Mouse (Mus musculus): Measurements from ENCODE around the gene Depdc5. TPM values are rescaled to one million over a fixed set of nuclear protein-coding genes. Genes with fewer than 3 reads are reported as not detected.

The Depdc5 gene
- total RNA-seq, 1 experiment = 27.2 TPM

DNA sequence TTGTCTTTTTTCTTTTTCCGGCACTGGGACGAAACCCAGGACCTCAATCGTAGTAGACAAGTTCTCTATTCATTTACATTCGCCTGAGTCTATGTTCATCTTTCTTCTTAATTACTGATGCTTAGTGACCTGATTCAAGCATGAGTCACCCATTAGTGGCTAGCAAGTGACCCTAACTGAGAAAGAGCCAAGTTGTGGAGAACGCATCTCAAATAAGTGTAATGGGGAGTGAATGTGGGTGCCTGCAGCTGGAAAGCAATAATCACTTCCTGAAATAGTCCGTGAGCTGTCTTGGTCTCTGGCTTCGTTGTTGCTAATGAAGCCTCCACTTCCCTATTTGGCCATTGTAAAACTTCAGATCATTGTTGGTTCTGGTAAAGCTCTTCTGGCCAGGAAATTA, 77.1 kb downstream of the Depdc5 start:
- peaks cover 0 to 2% of the 10 kb centered on the region in 2 experiments; a peak in 1 of 4 replicates for H3K4me1 ChIP-seq (ENCODE audit: control insufficient read depth in 2 of 2, insufficient read depth in 2 of 2, low read length in 2 of 2, poor library complexity in 1 of 2)
- H3K9me3 ChIP-seq (ENCODE audit: control insufficient read depth, insufficient read depth, low read depth, low read length) = no peaks in the 10 kb centered on the region
- no peak for TF ChIP-seq HCFC1 (IDR thresholded peaks at IDR 0.05; ENCODE audit: borderline replicate concordance, insufficient read depth, low read length)
- TF ChIP-seq ZNF384 (IDR thresholded peaks at IDR 0.05; ENCODE audit: low read depth, low read length) = no peak
- no peak for TF ChIP-seq CHD2 (IDR thresholded peaks at IDR 0.05; ENCODE audit: low read depth, low read length)
- TF ChIP-seq MAFK (IDR thresholded peaks at IDR 0.05; ENCODE audit: insufficient read depth, low read depth, low read length) = no peak
- TF ChIP-seq ZC3H11A (IDR thresholded peaks at IDR 0.05; ENCODE audit: borderline replicate concordance, low read depth, low read length) = no peak
- peaks cover 18% of the 10 kb centered on the region for H3K36me3 ChIP-seq (ENCODE audit: control insufficient read depth, insufficient read depth, low read length, poor library complexity, severe bottlenecking)
- H3K9ac ChIP-seq (ENCODE audit: insufficient read depth, low read depth, low read length, poor library complexity, severe bottlenecking) = no peak overlapping the region
- H3K27ac ChIP-seq (ENCODE audit: insufficient read depth, low read depth, low read length, poor library complexity, severe bottlenecking) = no peak overlapping the region
- DNase-seq (ENCODE audit: low read depth, low spot score) = no peak
- in situ Hi-C loops (cut with MboI; ENCODE audit: low sequenced_read_pairs in 2 of 2, unreplicated experiment in 2 of 2) = no loop called here
- no peak overlapping the region for H3K4me3 ChIP-seq (ENCODE audit: insufficient read depth in 1 of 2, low read depth in 1 of 2, low read length in 2 of 2, poor library complexity in 1 of 2, severe bottlenecking in 1 of 2)

- Histone ChIP-seq H3K9me3 (ENCODE audit: control insufficient read depth, insufficient read depth, low read depth, low read length) (no peaks in the 10 kb centered on the region), H3K9ac (ENCODE audit: insufficient read depth, low read depth, low read length, poor library complexity, severe bottlenecking) (no peak overlapping the region), H3K27ac (ENCODE audit: insufficient read depth, low read depth, low read length, poor library complexity, severe bottlenecking) (no peak overlapping the region), H3K4me1 (ENCODE audit: control insufficient read depth in 2 of 2, insufficient read depth in 2 of 2, low read length in 2 of 2, poor library complexity in 1 of 2) (peaks cover 0 to 2% of the 10 kb centered on the region in 2 experiments; a peak in 1 of 4 replicates), H3K36me3 (ENCODE audit: control insufficient read depth, insufficient read depth, low read length, poor library complexity, severe bottlenecking) (peaks cover 17% of the 10 kb centered on the region), H3K4me3 (ENCODE audit: insufficient read depth in 1 of 2, low read depth in 1 of 2, low read length in 2 of 2, poor library complexity in 1 of 2, severe bottlenecking in 1 of 2) (no peak overlapping the region)
- in situ Hi-C loops (cut with MboI; ENCODE audit: low sequenced_read_pairs in 2 of 2, unreplicated experiment in 2 of 2) = no loop called here
- no peak for DNase-seq (ENCODE audit: low read depth, low spot score)
- TF ChIP-seq ZC3H11A (IDR thresholded peaks at IDR 0.05; ENCODE audit: borderline replicate concordance, low read depth, low read length) = no peak
- TF ChIP-seq HCFC1 (IDR thresholded peaks at IDR 0.05; ENCODE audit: borderline replicate concordance, insufficient read depth, low read length) = no peak
- TF ChIP-seq MAFK (IDR thresholded peaks at IDR 0.05; ENCODE audit: insufficient read depth, low read depth, low read length) = no peak
- no peak for TF ChIP-seq ZNF384 (IDR thresholded peaks at IDR 0.05; ENCODE audit: low read depth, low read length)
- TF ChIP-seq CHD2 (IDR thresholded peaks at IDR 0.05; ENCODE audit: low read depth, low read length) = no peak
Observed at GRCm38 (mm10) chr5:32941209-32941924, 77.9 kb downstream of the Depdc5 start.

DNA sequence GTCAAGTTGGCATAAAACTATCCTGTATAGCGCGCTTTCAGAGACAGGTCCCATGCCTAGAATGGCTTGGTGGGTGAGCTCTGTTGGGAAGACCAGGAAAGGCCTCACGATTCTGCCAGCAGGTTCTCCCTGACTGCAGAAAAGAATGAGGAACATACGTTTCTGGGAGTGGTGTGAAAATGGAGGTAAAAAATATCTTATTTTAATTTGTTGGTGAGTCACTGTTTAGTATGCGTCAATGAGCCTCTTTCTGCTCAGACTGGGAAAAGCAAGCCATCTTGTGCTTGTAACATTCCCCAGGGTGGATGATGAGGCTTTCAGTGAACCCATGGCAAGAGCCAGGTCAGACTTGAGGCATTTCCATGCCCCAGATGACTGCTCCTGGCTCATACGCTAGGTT, 86.6 kb downstream of the Depdc5 start:
- H3K9ac ChIP-seq (ENCODE audit: insufficient read depth, low read depth, low read length, poor library complexity, severe bottlenecking) = no peak overlapping the region
- TF ChIP-seq ZC3H11A (IDR thresholded peaks at IDR 0.05; ENCODE audit: borderline replicate concordance, low read depth, low read length) (no peak), MAFK (IDR thresholded peaks at IDR 0.05; ENCODE audit: insufficient read depth, low read depth, low read length) (no peak), HCFC1 (IDR thresholded peaks at IDR 0.05; ENCODE audit: borderline replicate concordance, insufficient read depth, low read length) (no peak)
- no peaks in the 10 kb centered on the region for H3K9me3 ChIP-seq (ENCODE audit: control insufficient read depth, insufficient read depth, low read depth, low read length)
- H3K4me1 ChIP-seq (ENCODE audit: control insufficient read depth in 2 of 2, insufficient read depth in 2 of 2, low read length in 2 of 2, poor library complexity in 1 of 2) = peaks cover 0 to under 1% of the 10 kb centered on the region in 2 experiments; a peak in 1 of 4 replicates
- no peak overlapping the region for H3K4me3 ChIP-seq (ENCODE audit: insufficient read depth in 1 of 2, low read depth in 1 of 2, low read length in 2 of 2, poor library complexity in 1 of 2, severe bottlenecking in 1 of 2)
- in situ Hi-C loops (cut with MboI; ENCODE audit: low sequenced_read_pairs in 2 of 2, unreplicated experiment in 2 of 2) = no loop called here
- H3K36me3 ChIP-seq (ENCODE audit: control insufficient read depth, insufficient read depth, low read length, poor library complexity, severe bottlenecking) = peaks cover 4% of the 10 kb centered on the region
- no peak for DNase-seq (ENCODE audit: low read depth, low spot score)
- no peak overlapping the region for H3K27ac ChIP-seq (ENCODE audit: insufficient read depth, low read depth, low read length, poor library complexity, severe bottlenecking)

GRCm38 (mm10) chr5:32950702-32951274, 87.3 kb downstream of the Depdc5 start:
- Histone ChIP-seq H3K4me3 (ENCODE audit: insufficient read depth in 1 of 2, low read depth in 1 of 2, low read length in 2 of 2, poor library complexity in 1 of 2, severe bottlenecking in 1 of 2) (no peak overlapping the region), H3K9ac (ENCODE audit: insufficient read depth, low read depth, low read length, poor library complexity, severe bottlenecking) (no peak overlapping the region), H3K4me1 (ENCODE audit: control insufficient read depth in 2 of 2, insufficient read depth in 2 of 2, low read length in 2 of 2, poor library complexity in 1 of 2) (peaks cover 0 to 2% of the 10 kb centered on the region in 2 experiments; a peak in 1 of 4 replicates), H3K36me3 (ENCODE audit: control insufficient read depth, insufficient read depth, low read length, poor library complexity, severe bottlenecking) (peaks cover 5% of the 10 kb centered on the region), H3K9me3 (ENCODE audit: control insufficient read depth, insufficient read depth, low read depth, low read length) (no peaks in the 10 kb centered on the region), H3K27ac (ENCODE audit: insufficient read depth, low read depth, low read length, poor library complexity, severe bottlenecking) (no peak overlapping the region)
- no peak for DNase-seq (ENCODE audit: low read depth, low spot score)
- in situ Hi-C loops (cut with MboI; ENCODE audit: low sequenced_read_pairs in 2 of 2, unreplicated experiment in 2 of 2) = no loop called here
- TF ChIP-seq MAFK (IDR thresholded peaks at IDR 0.05; ENCODE audit: insufficient read depth, low read depth, low read length) = no peak

All from ES-E14 (cell line).